Mouse (Mus musculus) G1E (cell line): ENCODE data around the gene Fam81a.

Experiments used
- CTCF ChIP-seq: IDR thresholded peaks from 2 replicates; pipeline ENCODE4 v1.5.1; 2012; ENCODE audit warnings: low read depth, low read length, inconsistent platforms, mixed read lengths
- GATA1 ChIP-seq: IDR thresholded peaks from 2 replicates; pipeline ENCODE4 v1.6.1; 2012; ENCODE audit warnings: borderline replicate concordance, low read length, inconsistent platforms, mixed read lengths
- POLR2AphosphoS5 ChIP-seq: IDR thresholded peaks from 2 replicates; pipeline ENCODE4 v1.6.1; 2012; ENCODE audit warnings: low read depth, low read length, inconsistent platforms; ENCODE audit not compliant: insufficient replicate concordance

DNA sequence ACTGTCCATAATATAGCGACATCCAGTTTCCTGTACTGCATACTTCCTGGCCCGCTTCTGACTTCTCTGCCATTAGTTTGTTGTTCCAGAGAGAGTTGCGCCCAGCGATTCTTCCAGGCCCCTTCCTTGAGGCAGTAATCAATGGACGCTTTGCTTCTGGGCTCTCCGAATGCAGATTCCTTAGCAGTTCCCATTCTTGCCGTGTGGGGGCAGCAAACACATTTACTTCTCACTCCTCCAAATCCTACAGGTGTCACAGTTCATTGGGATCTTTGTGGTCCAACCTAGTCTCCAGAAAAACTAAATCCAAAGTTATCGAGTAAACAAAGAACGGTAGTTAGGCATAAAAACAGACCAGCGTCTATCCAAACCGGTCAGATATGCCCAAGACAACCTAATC lies 58.3 kb downstream of the Fam81a start:
- TF ChIP-seq CTCF, result 0 out of 2 replicates have a peak, but pooled peaks have one; percentile 18
- TF ChIP-seq GATA1, result no peak
- TF ChIP-seq POLR2AphosphoS5, result no peak
